Mouse (Mus musculus): ENCODE measurements around the gene Ttll11.

DNA sequence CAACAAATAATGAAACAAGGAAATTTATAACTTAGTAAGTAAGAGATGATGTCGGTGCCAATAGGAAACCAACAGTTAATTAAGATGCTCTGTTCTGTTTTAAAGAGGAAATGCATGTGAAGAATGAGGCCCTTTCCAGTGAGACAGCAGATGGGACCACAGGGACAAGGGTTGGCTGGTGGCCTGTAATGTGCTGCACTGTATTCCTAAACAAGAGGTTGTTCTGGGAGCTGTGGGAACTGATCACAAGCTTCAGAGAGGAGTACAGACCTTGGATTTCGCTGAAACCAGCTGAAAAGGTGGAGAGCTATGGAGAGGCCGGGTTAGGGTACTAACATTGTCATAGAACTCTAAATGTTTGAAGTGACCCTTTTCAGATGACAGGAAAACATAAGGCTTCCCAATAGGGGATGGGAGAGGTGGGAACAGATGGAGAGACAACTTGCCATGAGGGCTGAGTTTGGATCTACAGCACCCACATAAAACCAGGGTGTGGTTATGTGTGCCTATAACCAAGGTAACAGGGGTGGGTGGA lies 18.1 kb downstream of the Ttll11 start:
- TF ChIP-seq CTCF (IDR thresholded peaks at IDR 0.05; ENCODE audit: control insufficient read depth, insufficient read depth, insufficient replicate concordance, low read depth, low read length) (no peak), POLR2A (IDR thresholded peaks at IDR 0.05; ENCODE audit: control insufficient read depth, low read depth, low read length) (no peak)

Measured in testis, adult 2 months (tissue).